Mouse (Mus musculus) urinary bladder, postnatal 25 days (tissue): ENCODE measurements around the gene Nanos2.

ENCODE experiments used
- DNase-seq: peaks from one replicate; pipeline ENCODE4 v3.0.0; 2022; ENCODE audit warnings: low spot score

Nanos2 gene

GRCm38 (mm10) chr7:18987100-18987499 lies at the start of gene Nanos2:
TSS of gene Nanos2 (plus strand) at chr7:18987400.
- no peak for DNase-seq

GRCm38 (mm10) chr7:18942376-18942775 lies 44.8 kb upstream of the Nanos2 start:
- DNase-seq: no peak

- no peak for DNase-seq
These were observed 44.4 kb upstream of the Nanos2 start for GRCm38 (mm10) chr7:18942815-18943214.

GRCm38 (mm10) chr7:18948151-18948550 lies 39.0 kb upstream of the Nanos2 start:
- DNase-seq: no peak

GRCm38 (mm10) chr7:18949781-18950522 lies 37.2 kb upstream of the Nanos2 start:
- no peak for DNase-seq

- DNase-seq: no peak
These were observed 36.5 kb upstream of the Nanos2 start for GRCm38 (mm10) chr7:18950523-18951315.

- peak; percentile 60 for DNase-seq
These were observed 35.8 kb upstream of the Nanos2 start for GRCm38 (mm10) chr7:18951397-18951796.

- DNase-seq: peak; percentile 27
These were observed 29.4 kb upstream of the Nanos2 start for GRCm38 (mm10) chr7:18957569-18958383.

- DNase-seq: no peak
These were observed 28.8 kb upstream of the Nanos2 start for GRCm38 (mm10) chr7:18958384-18958766.

- DNase-seq: no peak
These were observed 27.8 kb upstream of the Nanos2 start for GRCm38 (mm10) chr7:18959446-18959845.

GRCm38 (mm10) chr7:18962171-18962792 lies 24.9 kb upstream of the Nanos2 start:
- DNase-seq: no peak

GRCm38 (mm10) chr7:18962795-18963194 lies 24.4 kb upstream of the Nanos2 start:
- no peak for DNase-seq

- DNase-seq: no peak
These were observed 23.8 kb upstream of the Nanos2 start for GRCm38 (mm10) chr7:18963294-18963843.

GRCm38 (mm10) chr7:18965312-18965711 lies 21.9 kb upstream of the Nanos2 start:
- no peak for DNase-seq

- DNase-seq: no peak
These were observed 19.6 kb upstream of the Nanos2 start for GRCm38 (mm10) chr7:18967603-18968002.

- DNase-seq: no peak
These were observed 16.2 kb upstream of the Nanos2 start for GRCm38 (mm10) chr7:18970956-18971355.

GRCm38 (mm10) chr7:18978381-18978780 lies 8.8 kb upstream of the Nanos2 start:
- DNase-seq: no peak

- DNase-seq: no peak
These were observed 697 bp upstream of the Nanos2 start for GRCm38 (mm10) chr7:18986503-18986902.

- no peak for DNase-seq
These were observed 547 bp downstream of the Nanos2 start for GRCm38 (mm10) chr7:18987747-18988146.

- DNase-seq: no peak
These were observed 1.6 kb downstream of the Nanos2 start for GRCm38 (mm10) chr7:18988780-18989179.

- no peak for DNase-seq
These were observed 2.8 kb downstream of the Nanos2 start for GRCm38 (mm10) chr7:18989995-18990394.
